22 mouse cellular contexts compared by ENCODE assay signal in the genomic region with DNA sequence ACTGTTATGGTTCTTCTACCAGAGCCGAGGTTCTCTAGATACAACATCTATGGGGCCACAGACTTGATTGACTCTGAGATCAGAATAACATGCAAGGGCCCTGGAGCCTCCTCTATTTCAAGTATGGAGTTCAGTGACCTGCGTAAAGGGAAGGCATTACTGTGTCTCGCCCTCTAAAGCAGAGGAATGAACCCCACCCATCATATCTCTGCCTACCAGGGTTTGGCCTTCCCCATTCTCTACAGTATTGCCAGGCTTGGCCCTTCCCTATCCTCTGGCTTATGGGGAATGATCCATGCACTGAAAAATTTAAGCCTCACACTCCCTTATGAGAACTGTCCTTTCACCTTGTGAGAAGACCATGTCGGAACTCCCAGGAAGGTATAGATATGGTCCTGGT.
A peak's percentile ranks its signal among the peaks of the same experiment; 100 is the strongest.
DNase-seq lines count a peak whose midpoint lies in the region; ATAC-seq and TF ChIP-seq lines count a peak whose summit lies in the region.
"Had no signal": no experiment of that assay in that cellular context is flagged by ENCODE, and none has a peak within 500 bp of the region (broad histone marks: within the 10 kb centered on the region; RNA-seq: fewer than 3 reads in every experiment).

No protein-coding gene starts in this region.

- TF ChIP-seq CTCF in MEL (IDR thresholded peaks at IDR 0.05 in 2 of 3, conservative IDR thresholded peaks at IDR 0.05 in 1 of 3; ENCODE audit: control insufficient read depth in 1 of 3, insufficient read depth in 1 of 3, low read depth in 2 of 3, low read length in 3 of 3, poor library complexity in 1 of 3, severe bottlenecking in 1 of 3): no peak
- no peak for TF ChIP-seq CTCF in liver, postnatal 0 days (IDR thresholded peaks at IDR 0.05; ENCODE audit: low read depth)

- no peak for TF ChIP-seq RAD21 in MEL (IDR thresholded peaks at IDR 0.05; ENCODE audit: low read depth, low read length)

- TF ChIP-seq EP300 in MEL (IDR thresholded peaks at IDR 0.05; ENCODE audit: low read depth in 1 of 2, low read length in 2 of 2): no peak
- TF ChIP-seq EP300 in liver, postnatal 0 days (IDR thresholded peaks at IDR 0.05; ENCODE audit: low read depth): no peak

- peak; percentile 8 for DNase-seq in MEL (ENCODE audit: low read depth, low spot score)
- peak; percentile 13 for DNase-seq in liver, embryonic 13.5 days
- no peak for DNase-seq in liver, postnatal 0 days
- DNase-seq in testis, postnatal 10 days (ENCODE audit: low spot score): no peak
- DNase-seq in Muller cell, postnatal 12 days (ENCODE audit: inconsistent ontology term): no peak
- DNase-seq: adrenal gland, adult 8-10 months; adrenal gland, postnatal 36 days; cerebellum, adult 11 months; cerebellum, adult 8-10 months; cerebellum, postnatal 14 days; embryo, embryonic 11 days; gastrocnemius, postnatal 10 days; heart, adult 18-20 months had no signal

- H3K4me1 ChIP-seq in MEL (ENCODE audit: control insufficient read depth in 1 of 2, insufficient read depth in 2 of 2, low read length in 2 of 2): no peaks in the 10 kb centered on the region; a peak in 1 of 4 replicates
- H3K4me1 ChIP-seq in liver, embryonic 13.5 days (replicated peaks): peaks cover 38% of the 10 kb centered on the region
- H3K4me1 ChIP-seq in liver, postnatal 0 days (ENCODE audit: insufficient read depth): peaks cover 17% of the 10 kb centered on the region
- H3K4me1 ChIP-seq: forebrain, embryonic 12.5 days; hindbrain, embryonic 10.5 days; hindbrain, embryonic 15.5 days had no signal

- no peak for TF ChIP-seq POLR2A in MEL (IDR thresholded peaks at IDR 0.05; ENCODE audit: control insufficient read depth in 1 of 2, insufficient read depth in 1 of 2, low read depth in 1 of 2, low read length in 2 of 2, poor library complexity in 1 of 2)

- no peaks in the 10 kb centered on the region for H3K36me3 ChIP-seq in MEL (ENCODE audit: control insufficient read depth in 1 of 2, insufficient read depth in 2 of 2, low read length in 2 of 2)
- H3K36me3 ChIP-seq in liver, embryonic 13.5 days: no peaks in the 10 kb centered on the region
- H3K36me3 ChIP-seq in liver, postnatal 0 days (replicated peaks; ENCODE audit: insufficient read depth, low read length): no peaks in the 10 kb centered on the region
- H3K36me3 ChIP-seq: embryonic facial prominence, embryonic 12.5 days; forebrain, embryonic 12.5 days; heart, embryonic 15.5 days; hindbrain, embryonic 10.5 days; hindbrain, embryonic 15.5 days had no signal

- peaks cover 1 to 4% of the 10 kb centered on the region in 2 experiments; a peak in 3 of 4 replicates for H3K27me3 ChIP-seq in MEL (ENCODE audit: control insufficient read depth in 1 of 2, insufficient read depth in 2 of 2, low read length in 2 of 2)
- H3K27me3 ChIP-seq in liver, embryonic 13.5 days: 0 out of 2 replicates have a peak, but pooled peaks cover 3% of the 10 kb centered on the region
- H3K27me3 ChIP-seq in liver, postnatal 0 days (ENCODE audit: insufficient read depth, low read length): no peaks in the 10 kb centered on the region
- H3K27me3 ChIP-seq: embryonic facial prominence, embryonic 12.5 days; forebrain, embryonic 12.5 days; heart, embryonic 15.5 days; hindbrain, embryonic 15.5 days had no signal

- no peaks in the 10 kb centered on the region for H3K79me2 ChIP-seq in MEL (ENCODE audit: control insufficient read depth, insufficient read depth, low read length, poor library complexity)

- H3K27ac ChIP-seq in MEL (ENCODE audit: control insufficient read depth, low read depth, low read length): no peak overlapping the region
- peak overlapping the region; percentile 8; the same call in 1 of the 2 replicates for H3K27ac ChIP-seq in liver, embryonic 13.5 days
- no peak overlapping the region for H3K27ac ChIP-seq in liver, postnatal 0 days (ENCODE audit: low read depth)
- H3K27ac ChIP-seq: embryonic facial prominence, embryonic 12.5 days; forebrain, embryonic 12.5 days; heart, embryonic 10.5 days; heart, embryonic 15.5 days; hindbrain, embryonic 10.5 days; hindbrain, embryonic 15.5 days had no signal

- H3K9me3 ChIP-seq in MEL (replicated peaks; ENCODE audit: insufficient read depth, low read length): no peaks in the 10 kb centered on the region
- no peaks in the 10 kb centered on the region for H3K9me3 ChIP-seq in liver, embryonic 13.5 days (replicated peaks)
- no peaks in the 10 kb centered on the region for H3K9me3 ChIP-seq in liver, postnatal 0 days (ENCODE audit: low read length)
- H3K9me3 ChIP-seq: embryonic facial prominence, embryonic 12.5 days; forebrain, embryonic 12.5 days; heart, embryonic 10.5 days; heart, embryonic 15.5 days; hindbrain, embryonic 10.5 days; hindbrain, embryonic 15.5 days had no signal

- no peak overlapping the region for H3K9ac ChIP-seq in MEL (ENCODE audit: control insufficient read depth, low read depth, low read length, poor library complexity, severe bottlenecking)
- H3K9ac ChIP-seq in liver, embryonic 13.5 days: peak overlapping the region; percentile 0; the same call in 1 of the 2 replicates
- no peak overlapping the region for H3K9ac ChIP-seq in liver, postnatal 0 days (replicated peaks)
- H3K9ac ChIP-seq: embryonic facial prominence, embryonic 12.5 days; forebrain, embryonic 12.5 days; heart, embryonic 15.5 days; hindbrain, embryonic 15.5 days had no signal

- no peak overlapping the region for H3K4me2 ChIP-seq in liver, embryonic 13.5 days
- no peak overlapping the region for H3K4me2 ChIP-seq in liver, postnatal 0 days (ENCODE audit: low read depth, low read length)
- H3K4me2 ChIP-seq: embryonic facial prominence, embryonic 12.5 days; forebrain, embryonic 12.5 days; heart, embryonic 15.5 days; hindbrain, embryonic 15.5 days had no signal

- ATAC-seq in erythroid progenitor cell, adult 5-6 weeks (replicated peaks; ENCODE audit: low FRiP score, poor library complexity, severe bottlenecking): 0 out of 2 replicates have a peak, but pooled peaks have one; percentile 63
- ATAC-seq in liver, embryonic 13.5 days (ENCODE audit: low read depth): peak; percentile 92
- 0 out of 2 replicates have a peak, but pooled peaks have one; percentile 45 for ATAC-seq in liver, postnatal 0 days
- ATAC-seq in megakaryocyte, adult 5-6 weeks (ENCODE audit: poor library complexity, severe bottlenecking): no peak
- ATAC-seq: forebrain, embryonic 16.5 days had no signal

- no peak overlapping the region for H3K4me3 ChIP-seq in MEL (ENCODE audit: control insufficient read depth in 1 of 2, insufficient read depth in 1 of 2, low read depth in 2 of 2, low read length in 2 of 2)
- no peak overlapping the region for H3K4me3 ChIP-seq in liver, embryonic 13.5 days (replicated peaks)
- no peak overlapping the region for H3K4me3 ChIP-seq in liver, postnatal 0 days (ENCODE audit: low read depth, low read length)
- H3K4me3 ChIP-seq: embryonic facial prominence, embryonic 12.5 days; forebrain, embryonic 12.5 days; heart, embryonic 10.5 days; heart, embryonic 15.5 days; hindbrain, embryonic 10.5 days; hindbrain, embryonic 15.5 days had no signal

- WGBS in liver, embryonic 13.5 days (ENCODE audit: insufficient replicate concordance): 51% methylated on average over 4 of the region's 4 CpGs
- WGBS in liver, postnatal 0 days (ENCODE audit: insufficient replicate concordance): 71% methylated on average over 4 of the region's 4 CpGs

TF ChIP-seq in MEL, 35 proteins besides CTCF, POLR2A, EP300 and RAD21:
- TF ChIP-seq MAFK (IDR thresholded peaks at IDR 0.05; ENCODE audit: borderline replicate concordance, low read depth, low read length) (no peak), JUND (IDR thresholded peaks at IDR 0.05; ENCODE audit: low read depth, low read length) (no peak), ETS1 (IDR thresholded peaks at IDR 0.05; ENCODE audit: low read depth, low read length) (no peak), SIN3A (IDR thresholded peaks at IDR 0.05; ENCODE audit: low read length) (no peak), GATA1 (IDR thresholded peaks at IDR 0.05; ENCODE audit: low read depth, low read length) (no peak), ZNF384 (IDR thresholded peaks at IDR 0.05; ENCODE audit: low read depth, low read length) (no peak), ELF1 (IDR thresholded peaks at IDR 0.05; ENCODE audit: low read depth, low read length) (no peak), CHD1 (IDR thresholded peaks at IDR 0.05; ENCODE audit: low read depth, low read length) (no peak), ZKSCAN1 (IDR thresholded peaks at IDR 0.05; ENCODE audit: low read depth, low read length) (no peak), KAT2A (conservative IDR thresholded peaks at IDR 0.05; ENCODE audit: low read depth, low read length) (no peak), USF2 (IDR thresholded peaks at IDR 0.05; ENCODE audit: borderline replicate concordance in 1 of 2, insufficient read depth in 1 of 2, low read depth in 1 of 2, low read length in 2 of 2) (no peak), NRF1 (IDR thresholded peaks at IDR 0.05; ENCODE audit: insufficient read depth, low read depth, low read length, poor library complexity, severe bottlenecking) (no peak), RCOR1 (IDR thresholded peaks at IDR 0.05; ENCODE audit: low read depth, low read length) (no peak), MAX (IDR thresholded peaks at IDR 0.05; ENCODE audit: low read length) (no peak)

Comparison
In these comparisons a context has a peak if more than half of its experiments do, and no peak if none do; other contexts are left out.
1. DNase-seq: peak in MEL (single experiment) and liver, embryonic 13.5 days (single experiment); none in liver, postnatal 0 days (single experiment), testis, postnatal 10 days (single experiment) and Muller cell, postnatal 12 days (single experiment).